Mouse (Mus musculus) granulocyte monocyte progenitor cell, adult 5-6 weeks (primary cell): ENCODE results near the gene Lrpap1. TPM values are rescaled to one million over a fixed set of nuclear protein-coding genes. Genes with fewer than 3 reads are reported as not detected.

Experiments used
- ATAC-seq: replicated peaks from 2 replicates; pipeline ENCODE4 v1.8.0; 2016; ENCODE audit warnings: mild to moderate bottlenecking, moderate TSS enrichment, inconsistent platforms; ENCODE audit not compliant: poor library complexity, severe bottlenecking
- total RNA-seq, 2 experiments: library from RNA; stranded (forward) in 1 of 2; stranded (reverse) in 1 of 2; fragments of 200-712, 200-1000 nt in 1 of 2; fragments of >200 nt in 1 of 2; fragmentation: Nextera tagmentation in 1 of 2; gene quantifications; 2 replicates each; pipeline ENCODE4 v1.2.3; 2014 to 2017

Lrpap1 gene
- total RNA-seq, 2 experiments from 2014 or later: 70.9 to 71.5 TPM

DNA sequence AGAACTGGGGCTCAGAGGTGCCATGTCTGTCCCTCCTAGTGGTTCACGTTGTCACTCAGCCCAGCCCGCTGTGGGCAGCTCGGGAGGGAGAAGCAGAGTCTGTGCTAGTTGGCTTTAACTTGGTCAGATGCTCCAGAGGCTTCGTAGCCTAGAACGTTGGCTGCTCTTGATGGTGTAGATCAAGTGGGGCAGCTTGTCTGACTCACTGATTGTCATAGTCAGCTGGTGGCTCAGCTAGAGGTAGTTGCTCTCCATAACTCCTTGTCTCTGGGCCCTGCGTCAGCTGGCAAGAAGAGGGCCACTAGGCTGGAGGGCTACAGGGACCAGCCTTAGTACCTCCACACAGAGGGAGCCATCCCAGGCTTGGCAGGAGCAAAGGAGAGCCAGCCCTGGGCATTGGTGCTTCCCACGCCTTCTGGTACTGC, 24.2 kb upstream of the Lrpap1 start:
- no peak for ATAC-seq

DNA sequence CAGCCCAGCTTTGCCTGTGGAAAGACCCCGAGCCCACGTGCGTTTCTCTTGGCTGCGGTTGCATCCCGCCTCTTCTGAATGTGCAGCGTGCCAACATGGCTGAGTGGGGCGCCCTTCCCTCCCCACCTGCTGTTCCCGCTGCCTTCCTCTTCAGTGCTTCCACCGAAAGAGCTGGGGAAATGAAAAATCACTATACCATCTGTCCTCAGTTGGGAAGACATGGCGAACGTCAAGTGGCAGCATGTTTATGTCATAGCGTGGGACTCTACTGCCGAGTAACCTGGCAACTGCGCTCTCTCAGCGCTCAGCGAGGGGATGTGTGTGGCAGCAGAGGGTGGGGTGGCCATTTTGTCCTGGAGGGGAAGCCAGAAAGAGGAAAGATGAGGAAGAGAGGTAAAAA, 23.6 kb upstream of the Lrpap1 start:
- ATAC-seq: no peak

GRCm38 (mm10) chr5:35120024-35120423, 14.5 kb upstream of the Lrpap1 start:
- no peak for ATAC-seq

- ATAC-seq: no peak
These were observed 12.9 kb upstream of the Lrpap1 start for GRCm38 (mm10) chr5:35118418-35118817.

DNA sequence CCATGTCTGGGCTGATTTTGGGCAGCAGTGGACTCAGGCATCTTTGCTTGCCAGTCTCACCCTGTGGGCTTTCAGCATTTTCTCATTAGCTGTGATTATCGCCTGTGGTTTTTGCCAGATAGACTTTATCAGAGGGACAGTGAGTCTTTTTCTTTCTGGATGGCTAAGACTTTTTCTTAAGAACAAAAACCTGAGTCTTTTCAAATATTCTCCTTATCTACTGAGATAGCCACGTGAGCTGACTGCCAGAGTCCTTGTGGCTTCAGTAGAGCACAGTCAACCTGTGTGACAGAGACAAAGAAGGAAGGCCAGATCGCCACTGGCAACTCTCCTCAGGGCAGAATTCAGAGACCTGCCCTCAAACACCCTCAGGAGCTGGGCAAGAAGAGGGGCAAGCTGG, 12.1 kb upstream of the Lrpap1 start:
- no peak for ATAC-seq

- no peak for ATAC-seq
These were observed 10.4 kb upstream of the Lrpap1 start for GRCm38 (mm10) chr5:35116002-35116401.

- ATAC-seq: no peak
These were observed 6.9 kb upstream of the Lrpap1 start for GRCm38 (mm10) chr5:35112444-35112843.

DNA sequence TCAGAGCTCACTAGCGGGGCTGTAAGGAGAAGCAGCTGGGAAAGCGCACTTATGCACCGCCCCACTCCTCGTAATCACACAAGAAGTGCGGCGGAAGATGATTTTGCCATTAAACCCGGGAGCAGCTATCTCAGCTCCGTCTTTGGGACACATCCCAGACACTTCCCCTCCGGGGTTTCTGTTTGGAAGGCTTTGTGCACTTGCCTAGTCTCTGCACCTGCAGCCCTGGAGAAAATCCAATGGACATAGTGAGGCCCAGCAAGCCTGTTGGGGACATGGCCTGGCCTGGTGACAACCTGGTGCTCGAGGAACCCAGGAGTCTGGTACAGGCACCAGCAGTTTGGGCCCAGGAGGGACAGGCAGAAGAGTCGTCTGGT, 344 bp upstream of the Lrpap1 start:
- ATAC-seq: no peak

DNA sequence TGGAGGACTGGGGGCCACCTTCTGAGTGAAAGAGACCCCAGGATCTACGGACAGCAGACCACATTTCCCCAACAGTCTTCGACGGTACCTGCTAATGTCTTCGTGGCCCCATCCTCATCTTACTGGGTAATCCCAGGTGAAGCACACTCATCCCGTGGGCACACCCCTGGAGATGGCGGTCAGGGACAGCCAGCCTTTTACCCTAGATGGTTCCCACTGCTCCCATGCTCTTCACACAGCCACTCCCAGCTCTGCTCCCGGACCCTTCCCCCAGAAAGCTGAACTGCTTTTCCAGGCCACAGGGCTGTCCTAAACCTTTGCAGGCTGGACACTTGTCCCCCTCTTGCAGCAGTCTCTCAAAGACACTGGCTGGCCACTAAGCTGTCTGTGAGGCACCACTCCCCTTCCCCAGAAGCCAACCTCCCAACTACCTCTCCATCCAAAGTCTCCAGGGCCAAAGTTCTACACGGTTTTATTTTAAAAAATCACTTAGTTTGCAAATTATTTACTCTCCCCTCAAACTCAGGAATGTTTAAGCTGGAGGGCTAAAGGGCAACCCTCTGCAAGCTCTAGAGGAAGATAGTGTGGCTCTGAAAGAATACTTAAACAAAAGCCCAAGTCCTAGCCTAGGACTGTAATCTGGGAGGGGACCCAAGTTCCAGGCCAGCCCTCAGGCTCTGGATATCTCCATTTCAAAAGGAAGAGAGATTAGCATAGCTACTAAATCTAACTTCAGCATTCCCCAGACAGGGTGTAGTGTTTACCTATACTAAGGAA, 1.2 kb downstream of the Lrpap1 start:
- ATAC-seq: no peak

DNA sequence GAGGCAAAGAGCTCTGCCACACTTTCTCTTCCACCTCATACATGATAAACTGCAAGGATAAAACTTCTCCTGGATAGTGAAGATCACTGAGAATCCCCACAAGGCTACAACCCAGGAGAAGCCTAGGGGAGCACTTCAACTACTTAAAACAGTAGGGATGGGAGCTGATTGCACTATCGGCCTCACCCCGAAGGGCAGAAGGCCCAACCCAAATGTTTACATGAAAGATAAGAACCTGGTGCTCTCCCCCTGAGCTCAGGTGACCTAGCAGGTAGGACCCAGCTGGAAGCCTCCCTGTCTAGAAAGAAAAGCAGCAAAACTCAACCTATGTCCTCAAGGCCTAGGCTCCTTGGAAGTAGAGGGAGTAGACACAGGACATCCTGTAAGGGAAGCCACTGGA, 2.0 kb downstream of the Lrpap1 start:
- no peak for ATAC-seq

DNA sequence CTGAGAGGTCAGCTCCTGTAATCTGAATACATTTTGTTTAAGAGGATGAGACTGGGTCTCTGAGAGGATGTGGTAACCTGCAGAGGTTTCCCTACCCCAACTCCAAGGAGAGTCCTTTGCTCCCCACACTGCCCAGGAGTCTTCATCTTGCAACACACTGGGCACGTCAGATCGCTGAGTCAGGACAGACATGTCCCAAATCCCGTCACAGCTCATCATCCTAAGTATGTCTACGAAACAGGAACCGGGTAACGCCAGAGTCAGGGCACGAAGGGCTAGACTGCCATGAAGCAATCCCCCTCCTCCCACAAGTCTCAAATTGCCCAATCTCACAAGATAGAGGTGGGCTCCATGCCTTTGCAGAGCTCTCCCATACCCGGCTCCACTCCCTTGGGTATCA, 2.5 kb downstream of the Lrpap1 start:
- peak; percentile 85 for ATAC-seq

GRCm38 (mm10) chr5:35091636-35092035, 13.9 kb downstream of the Lrpap1 start:
- ATAC-seq: no peak

DNA sequence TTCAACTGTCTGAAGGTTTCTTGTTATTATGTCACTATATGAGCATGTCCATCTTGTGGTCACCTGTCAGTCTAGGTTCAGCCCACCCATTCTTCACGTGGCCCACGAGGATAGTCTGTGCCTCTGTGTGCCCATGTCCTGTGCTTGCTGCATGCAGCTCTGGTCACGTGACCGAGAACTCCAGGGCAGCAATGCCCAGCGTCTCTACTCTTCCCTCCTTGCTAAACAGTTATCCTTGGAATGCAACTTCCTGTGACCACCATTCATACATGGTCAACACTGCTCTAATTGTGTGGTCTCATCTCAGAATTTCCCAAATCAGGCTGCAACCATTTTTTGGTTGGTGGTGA, 16.0 kb downstream of the Lrpap1 start:
- no peak for ATAC-seq

DNA sequence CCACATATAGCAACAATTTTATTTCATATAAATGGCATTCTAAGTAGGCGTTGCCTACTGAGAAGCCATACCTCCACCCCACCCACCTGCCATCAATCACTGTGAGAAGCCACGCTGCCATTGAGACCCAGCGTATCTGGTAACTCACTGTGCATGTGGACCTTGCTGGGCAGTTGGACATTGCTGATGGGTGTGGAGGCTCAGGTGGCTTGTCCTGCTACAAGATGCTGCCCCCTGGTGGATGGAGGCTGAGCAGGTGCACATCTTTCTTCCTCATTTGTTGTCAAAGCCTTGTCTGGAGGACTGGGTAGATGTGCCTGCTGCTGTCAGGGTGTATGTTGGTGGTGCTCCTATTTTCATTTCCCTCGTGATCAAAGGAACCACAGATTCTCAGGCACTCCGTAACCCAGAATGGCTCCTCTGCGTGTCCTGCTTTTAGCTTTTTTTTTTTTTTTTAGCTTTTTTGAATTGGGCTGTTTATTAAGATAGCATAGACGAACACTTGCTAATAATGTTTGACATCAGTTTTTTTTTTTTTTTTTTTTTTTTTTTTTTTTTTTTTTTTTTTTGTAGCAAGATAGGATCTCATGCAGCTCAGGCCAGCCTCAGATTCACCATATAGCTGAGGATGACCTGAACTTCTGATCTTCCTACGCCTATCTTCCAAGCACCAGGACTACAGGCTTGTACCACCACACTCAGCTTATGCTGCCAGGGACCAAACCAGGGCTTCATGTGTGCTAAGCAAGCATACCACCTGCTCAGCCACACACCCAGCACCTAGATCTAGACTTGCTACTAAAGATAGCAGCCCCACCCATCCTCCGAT, 16.6 kb downstream of the Lrpap1 start:
- ATAC-seq: peak; percentile 83

- ATAC-seq: no peak
These were observed 20.7 kb downstream of the Lrpap1 start for GRCm38 (mm10) chr5:35084913-35085312.

DNA sequence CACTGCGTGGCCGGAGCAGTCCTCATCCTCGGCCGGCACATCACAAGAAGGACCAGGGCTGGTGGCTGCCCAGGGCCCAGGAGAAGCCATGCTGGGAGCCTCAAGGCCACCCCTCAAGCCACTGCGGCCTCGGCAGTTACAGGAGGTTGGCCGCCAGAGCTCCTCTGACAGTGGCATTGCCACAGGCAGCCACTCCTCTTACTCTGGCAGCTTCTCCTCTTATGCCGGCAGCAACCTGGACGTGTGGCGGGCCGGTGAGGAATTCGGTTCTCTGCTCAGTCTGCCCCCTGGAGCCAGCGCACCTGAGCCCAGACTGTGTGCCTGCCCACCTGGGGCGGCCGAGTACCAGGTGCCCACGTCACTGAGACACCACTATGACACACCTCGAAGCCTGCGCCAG, 26.5 kb downstream of the Lrpap1 start:
- no peak for ATAC-seq

DNA sequence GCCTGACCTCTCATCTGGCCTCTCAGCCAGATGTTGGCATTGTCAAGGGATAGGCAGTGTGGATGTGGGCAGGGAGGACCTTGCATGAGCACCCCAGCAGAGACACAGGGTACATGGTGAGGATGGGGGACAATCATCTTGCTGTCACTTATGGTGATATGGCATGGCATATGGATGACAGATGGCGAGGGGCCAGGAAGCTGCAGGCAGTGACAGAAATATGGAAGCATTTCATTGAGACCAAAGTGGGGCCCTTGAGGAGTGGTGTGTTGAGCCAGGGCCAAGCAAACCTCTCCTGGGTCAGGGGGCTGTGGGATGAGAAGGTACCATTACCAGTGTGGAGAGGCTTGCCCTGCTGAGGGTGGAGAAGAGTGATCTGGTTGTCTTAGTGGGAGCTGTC, 29.2 kb downstream of the Lrpap1 start:
- ATAC-seq: no peak

DNA sequence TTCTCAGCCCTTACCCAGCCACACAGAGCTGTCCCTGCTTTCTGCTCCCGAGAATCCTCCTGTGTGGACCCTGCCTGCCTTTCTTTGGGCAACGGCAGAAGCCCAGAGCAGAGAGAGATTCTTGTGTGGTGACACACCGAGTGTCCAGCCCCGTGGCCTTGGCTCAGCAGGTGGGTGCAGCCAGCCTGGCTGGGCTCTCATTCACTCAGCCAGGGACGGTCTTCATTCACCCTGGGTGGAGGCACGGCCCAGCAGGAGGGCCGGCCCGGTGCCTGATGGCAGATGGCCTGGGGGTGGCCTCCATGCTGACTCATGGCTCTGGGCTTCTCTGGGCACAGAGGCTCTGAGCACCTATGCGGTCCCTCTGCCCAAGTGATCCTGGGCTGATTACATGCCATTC, 31.6 kb downstream of the Lrpap1 start:
- ATAC-seq: no peak

DNA sequence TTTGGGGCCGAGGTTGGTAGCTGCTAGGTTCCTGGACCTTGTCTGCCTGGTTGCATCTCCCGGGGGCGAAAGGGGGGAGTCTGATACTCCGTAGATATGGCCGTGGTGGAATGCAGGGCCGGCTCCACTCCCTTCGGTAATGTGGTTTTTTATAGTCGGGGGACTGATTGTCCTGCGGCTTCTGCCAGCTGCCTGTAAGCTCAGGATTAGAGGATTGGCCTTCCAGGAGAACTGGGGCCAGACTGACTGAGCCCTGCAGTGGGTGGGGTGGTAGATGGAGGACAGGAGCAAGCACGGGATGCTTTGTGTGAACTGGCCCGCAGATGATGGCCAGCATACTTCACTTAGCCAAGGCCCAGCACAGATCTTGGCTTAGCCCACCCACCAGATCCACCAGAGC, 32.3 kb downstream of the Lrpap1 start:
- no peak for ATAC-seq

DNA sequence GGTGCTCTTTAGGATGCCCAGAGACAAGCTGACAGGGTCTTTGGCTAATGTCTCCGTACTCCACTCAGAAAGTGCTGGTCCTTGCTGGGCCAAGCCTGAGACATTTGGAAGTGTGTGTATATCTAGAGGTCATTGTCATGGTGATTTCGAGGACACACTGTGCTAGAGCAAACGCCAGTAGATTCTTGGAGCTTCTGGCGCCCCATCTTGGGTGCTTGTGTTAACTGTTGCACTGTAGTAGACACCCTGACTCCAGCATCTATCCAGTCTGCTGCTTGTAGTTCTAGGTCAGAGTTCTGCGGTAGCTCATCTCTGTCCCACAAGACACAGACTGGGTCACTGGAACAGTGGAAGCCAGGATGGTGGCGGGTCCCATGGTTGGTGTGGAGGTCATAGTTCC, 33.7 kb downstream of the Lrpap1 start:
- ATAC-seq: no peak

- ATAC-seq: no peak
These were observed 34.6 kb downstream of the Lrpap1 start for GRCm38 (mm10) chr5:35070953-35071352.

GRCm38 (mm10) chr5:35070314-35070713, 35.3 kb downstream of the Lrpap1 start:
- ATAC-seq: no peak
